Mouse (Mus musculus) embryonic stem cell, embryonic (primary cell): Measurements from ENCODE around the gene Lmtk2.

Experiments
- CTCF ChIA-PET, 4 experiments: fragments of 300-600 bp in 2 of 4; fragments of 350-600 bp in 2 of 4; sonication (Branson Sonifier 250); formaldehyde crosslinking; loops; one replicate each; lab custom pipeline; 2022; ENCODE audit warnings: inconsistent platforms in 2 of 4; lab: Charles Lee
- POLR2A ChIA-PET, 4 experiments: fragments of 300-600 bp in 2 of 4; fragments of 350-600 bp in 2 of 4; sonication (Branson Sonifier 250); formaldehyde crosslinking; loops; one replicate each; lab custom pipeline; 2022; ENCODE audit warnings: antibody characterized with exemption in 4 of 4, inconsistent platforms in 1 of 4; lab: Charles Lee

Gene Lmtk2

DNA sequence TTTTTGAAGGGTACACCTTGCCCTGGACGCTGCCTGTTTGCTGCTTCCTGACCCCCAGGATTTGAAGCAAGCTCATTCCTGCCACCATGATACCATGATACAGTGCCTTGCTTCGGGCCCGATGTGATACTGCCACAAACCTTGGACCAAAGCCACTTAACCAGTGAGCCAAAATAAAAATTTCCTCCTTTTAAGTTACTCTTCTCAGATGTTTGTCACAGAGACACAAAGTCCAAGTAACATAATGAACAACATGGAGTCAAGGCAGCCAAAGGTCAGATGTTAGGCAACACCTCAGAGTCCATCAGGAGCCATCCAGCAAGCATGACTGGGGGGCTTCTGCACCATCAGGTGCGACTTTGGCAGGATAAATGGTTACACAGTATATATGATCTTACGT, 132.3 kb downstream of the Lmtk2 start:
- CTCF ChIA-PET, result interaction anchor here in 3 of 4 experiments (0.6 to 0.7 kb wide), 6 partner anchors 10 to 554 kb away, joined by 3 to 4 read pairs (median 4); no protein-coding TSS in a partner anchor
- POLR2A ChIA-PET, result interaction anchor here in 2 of 4 experiments (0.7 kb wide), 2 partner anchors 9 to 15 kb away, joined by 3 to 12 read pairs; partner anchors contain the start of gene Tecpr1 (in 1 of the 2)

DNA sequence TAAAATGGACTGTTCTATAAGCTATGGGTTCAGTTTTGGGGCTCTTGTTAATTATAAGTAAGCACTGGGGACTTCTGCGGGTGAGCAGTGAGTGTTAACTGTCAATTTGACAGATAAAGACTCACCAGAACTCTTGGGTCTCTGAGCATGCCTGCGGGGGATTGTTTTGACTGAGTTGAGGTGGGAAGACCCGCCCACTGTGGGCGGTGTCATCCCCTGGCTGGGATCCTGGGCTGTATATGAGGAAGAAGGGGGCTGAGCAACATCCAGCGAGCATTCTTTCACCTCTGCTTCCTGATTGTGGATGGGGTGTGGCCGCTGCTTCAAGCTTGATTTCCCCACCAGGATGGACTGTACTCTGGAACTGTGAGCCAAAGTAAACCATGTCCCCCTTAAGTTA, 134.0 kb downstream of the Lmtk2 start:
- ChIA-PET POLR2A (interaction anchor here in 2 of 4 experiments (0.7 to 1.4 kb wide), 5 partner anchors 11 to 736 kb away, joined by 3 to 5 read pairs (median 4); partner anchors contain the start of gene Tecpr1 (in 1 of the 2)), CTCF (interaction anchor here in 2 of 4 experiments (0.5 to 1.4 kb wide), 6 partner anchors 26 to 759 kb away, joined by 3 to 13 read pairs (median 4); no protein-coding TSS in a partner anchor)

DNA sequence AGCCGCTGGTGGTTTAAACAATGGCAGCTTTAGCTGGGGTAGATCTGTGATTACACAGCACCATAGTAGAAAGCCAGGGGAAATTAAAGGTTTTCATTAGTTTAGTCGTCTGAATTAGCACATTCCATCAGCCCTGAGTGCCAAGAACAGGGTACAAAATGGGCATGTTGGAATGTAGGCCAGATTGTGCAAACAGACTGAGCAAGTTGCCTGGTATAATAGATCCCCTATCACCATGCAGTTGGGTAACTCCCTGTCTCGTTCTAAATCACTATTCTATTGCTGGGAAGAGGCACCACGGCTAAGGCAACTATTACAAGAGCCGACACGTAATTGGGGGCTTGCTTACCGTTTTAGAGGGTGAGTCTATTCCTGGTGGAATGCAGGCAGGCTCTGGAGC, 134.5 kb downstream of the Lmtk2 start:
- CTCF ChIA-PET, result interaction anchor here in 2 of 4 experiments (0.5 to 0.8 kb wide), 4 partner anchors 57 to 760 kb away, joined by 3 to 13 read pairs (median 4); no protein-coding TSS in a partner anchor
- POLR2A ChIA-PET, result interaction anchor here in 2 of 4 experiments (0.7 kb wide), 3 partner anchors 29 to 736 kb away, joined by 3 to 4 read pairs (median 3); no protein-coding TSS in a partner anchor
